Mouse (Mus musculus): ENCODE measurements at regions not wholly inside any gene's neighbourhood (a gene's known extent, or its start where the extent isn't known, plus 50 kb on each side); places are given as distances from the start of the nearest gene placed in this dataset.

DNA sequence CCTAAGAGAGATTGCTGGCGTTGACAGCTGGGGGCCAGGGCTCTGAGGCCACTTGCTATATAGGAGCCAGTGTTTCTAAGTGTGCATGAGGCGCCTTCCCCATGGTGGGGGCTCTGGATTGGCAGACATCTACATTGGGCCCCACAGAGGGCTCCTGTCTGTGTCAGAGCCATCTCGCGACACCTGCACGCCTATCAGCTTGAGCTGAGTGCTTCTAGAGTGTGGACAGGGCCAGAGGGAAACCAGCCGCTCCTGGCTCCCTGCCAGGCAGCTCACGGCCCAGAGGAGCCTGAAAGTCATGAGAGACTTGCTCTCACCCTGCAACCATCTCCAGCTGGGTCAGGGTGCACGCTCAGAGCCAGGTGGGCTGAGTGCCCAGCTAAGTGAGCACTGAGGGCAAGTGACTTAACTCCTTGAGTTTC is 85.1 kb upstream of the Lclat1 start:
- Histone ChIP-seq H3K9ac (no peak overlapping the region), H3K9me3 (replicated peaks) (no peaks in the 10 kb centered on the region), H3K27me3 (replicated peaks) (no peaks in the 10 kb centered on the region), H3K36me3 (no peaks in the 10 kb centered on the region), H3K27ac (ENCODE audit: poor library complexity, severe bottlenecking) (peak overlapping the region; percentile 91), H3K4me1 (replicated peaks) (peaks cover 34% of the 10 kb centered on the region), H3K4me3 (no peak overlapping the region), H3K4me2 (0 out of 2 replicates have a peak overlapping the region, but pooled peaks have one; percentile 14)
- 14% methylated on average over 8 of the region's 8 CpGs for WGBS
- ATAC-seq (ENCODE audit: insufficient number of reproducible peaks, low FRiP score): peak; percentile 97

DNA sequence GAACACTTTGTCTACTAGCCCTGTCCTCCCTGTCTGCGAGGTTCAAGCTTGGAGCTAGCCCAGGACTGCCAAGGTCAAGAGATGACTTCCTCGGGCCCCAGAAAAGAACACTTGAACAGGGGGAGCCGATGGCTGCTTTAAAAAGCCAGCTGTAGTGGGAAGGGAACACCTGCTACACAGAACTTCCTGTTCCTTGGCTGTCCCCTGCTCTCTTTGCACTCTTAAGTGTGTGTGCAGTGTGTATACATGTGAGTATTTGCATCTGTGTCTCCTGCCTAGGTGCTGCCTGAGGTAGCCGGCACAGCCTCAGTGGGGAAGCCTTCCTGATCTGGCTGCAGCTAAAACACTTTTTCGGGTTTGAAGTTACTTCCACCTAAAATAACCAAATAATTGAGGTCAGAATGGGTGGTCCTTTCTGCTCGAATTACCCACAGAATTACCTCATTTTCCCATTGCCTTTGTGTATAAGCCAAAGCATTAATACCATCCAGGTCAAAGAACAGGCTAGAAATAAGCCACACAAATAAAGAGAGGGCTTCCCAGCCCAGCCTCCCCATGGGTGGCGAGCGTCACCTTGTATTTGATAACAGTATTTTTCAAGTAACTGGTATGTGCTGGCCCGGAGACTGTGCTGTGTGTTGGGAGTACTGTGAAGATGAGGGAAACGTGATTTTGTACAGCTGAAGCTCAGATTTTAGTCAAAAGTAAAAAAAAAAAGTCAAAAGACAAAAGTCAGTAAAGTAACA is 84.2 kb upstream of the Lclat1 start:
- Histone ChIP-seq H3K4me3 (no peak overlapping the region), H3K9me3 (replicated peaks) (no peaks in the 10 kb centered on the region), H3K27me3 (replicated peaks) (no peaks in the 10 kb centered on the region), H3K27ac (ENCODE audit: poor library complexity, severe bottlenecking) (peak overlapping the region; percentile 91), H3K4me2 (no peak overlapping the region), H3K9ac (peak overlapping the region; percentile 42; the same call in 1 of the 2 replicates), H3K4me1 (replicated peaks) (peaks cover 35% of the 10 kb centered on the region), H3K36me3 (no peaks in the 10 kb centered on the region)
- no peak for ATAC-seq (ENCODE audit: insufficient number of reproducible peaks, low FRiP score)
- 39% methylated on average over 10 of the region's 10 CpGs for WGBS

DNA sequence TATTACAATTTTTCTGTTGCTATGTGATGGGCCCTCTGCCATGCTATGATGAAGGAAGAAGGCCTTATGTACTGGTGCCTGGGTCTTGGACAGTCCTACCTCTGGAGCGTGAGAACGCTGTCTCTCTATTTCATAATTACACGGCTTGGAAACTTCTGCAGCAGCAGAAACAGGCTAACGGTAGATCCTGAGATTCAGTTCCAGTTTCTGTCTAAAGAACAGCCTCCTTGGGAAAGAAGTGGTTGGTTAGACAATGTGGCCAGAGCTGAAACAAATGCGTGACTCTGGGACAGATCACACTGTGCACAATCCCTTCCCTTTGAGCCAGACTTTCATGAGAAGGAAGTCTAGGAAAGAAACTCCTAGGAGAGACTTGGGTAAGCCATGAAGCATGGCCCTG is 80.7 kb upstream of the Lclat1 start:
- WGBS: 90% methylated on average over 5 of the region's 5 CpGs
- no peaks in the 10 kb centered on the region for H3K36me3 ChIP-seq
- no peak overlapping the region for H3K4me2 ChIP-seq
- ATAC-seq (ENCODE audit: insufficient number of reproducible peaks, low FRiP score): no peak
- peaks cover 34% of the 10 kb centered on the region for H3K4me1 ChIP-seq (replicated peaks)
- H3K9me3 ChIP-seq (replicated peaks): no peaks in the 10 kb centered on the region
- no peak overlapping the region for H3K27ac ChIP-seq (ENCODE audit: poor library complexity, severe bottlenecking)
- no peak overlapping the region for H3K9ac ChIP-seq
- no peaks in the 10 kb centered on the region for H3K27me3 ChIP-seq (replicated peaks)
- no peak overlapping the region for H3K4me3 ChIP-seq

DNA sequence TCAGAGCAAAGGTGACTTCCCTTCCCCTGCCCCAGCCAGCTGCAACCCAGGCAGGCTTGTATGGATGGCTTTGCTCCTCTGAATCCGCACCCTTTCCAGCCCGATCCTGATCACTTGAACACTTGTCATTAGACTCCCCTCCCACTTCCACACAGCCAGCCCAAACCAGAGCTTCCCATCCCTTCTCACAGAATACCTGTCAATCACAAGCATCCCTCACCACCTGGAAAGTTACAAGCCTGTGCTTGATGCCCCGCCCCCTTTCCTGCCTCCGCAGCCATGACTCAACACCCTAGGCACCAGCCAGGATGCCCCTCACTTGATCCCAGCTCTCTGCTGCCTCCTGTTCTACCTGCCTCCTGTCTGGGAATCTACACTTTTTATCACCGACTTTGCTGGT is 76.0 kb upstream of the Lclat1 start:
- Histone ChIP-seq H3K4me1 (replicated peaks) (peaks cover 33% of the 10 kb centered on the region), H3K9me3 (replicated peaks) (no peaks in the 10 kb centered on the region), H3K9ac (no peak overlapping the region), H3K4me3 (no peak overlapping the region), H3K36me3 (no peaks in the 10 kb centered on the region), H3K27ac (ENCODE audit: poor library complexity, severe bottlenecking) (no peak overlapping the region), H3K27me3 (replicated peaks) (peaks cover 4% of the 10 kb centered on the region; the same call in 1 of the 2 replicates), H3K4me2 (no peak overlapping the region)
- no peak for ATAC-seq (ENCODE audit: insufficient number of reproducible peaks, low FRiP score)
- WGBS: 61% methylated on average over 5 of the region's 5 CpGs

DNA sequence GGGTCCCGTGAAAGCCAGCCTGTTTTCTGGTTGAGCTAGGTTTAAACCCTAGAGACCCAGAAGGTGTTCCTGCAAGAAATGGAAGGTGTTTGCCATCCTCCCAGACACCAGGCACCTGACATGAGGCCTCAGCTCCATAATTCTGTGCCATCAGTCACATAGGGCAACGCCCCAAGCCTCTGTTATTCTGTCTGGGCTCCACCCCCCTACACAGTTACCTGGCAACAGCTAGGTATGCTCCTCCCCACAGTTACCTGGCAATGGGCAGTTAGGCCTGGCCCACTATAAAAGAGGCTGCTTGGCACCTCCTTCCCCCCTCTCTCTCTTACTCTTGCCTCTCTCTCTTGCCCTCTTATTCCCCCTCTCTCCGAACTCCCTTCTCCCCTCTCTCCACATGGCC is 75.5 kb upstream of the Lclat1 start:
- Histone ChIP-seq H3K27ac (ENCODE audit: poor library complexity, severe bottlenecking) (no peak overlapping the region), H3K4me1 (replicated peaks) (peaks cover 39% of the 10 kb centered on the region), H3K4me3 (no peak overlapping the region), H3K9ac (no peak overlapping the region), H3K4me2 (no peak overlapping the region), H3K27me3 (replicated peaks) (peaks cover 4% of the 10 kb centered on the region; the same call in 1 of the 2 replicates), H3K9me3 (replicated peaks) (no peaks in the 10 kb centered on the region), H3K36me3 (no peaks in the 10 kb centered on the region)
- ATAC-seq (ENCODE audit: insufficient number of reproducible peaks, low FRiP score): no peak
- 82% methylated on average over 3 of the region's 3 CpGs for WGBS

DNA sequence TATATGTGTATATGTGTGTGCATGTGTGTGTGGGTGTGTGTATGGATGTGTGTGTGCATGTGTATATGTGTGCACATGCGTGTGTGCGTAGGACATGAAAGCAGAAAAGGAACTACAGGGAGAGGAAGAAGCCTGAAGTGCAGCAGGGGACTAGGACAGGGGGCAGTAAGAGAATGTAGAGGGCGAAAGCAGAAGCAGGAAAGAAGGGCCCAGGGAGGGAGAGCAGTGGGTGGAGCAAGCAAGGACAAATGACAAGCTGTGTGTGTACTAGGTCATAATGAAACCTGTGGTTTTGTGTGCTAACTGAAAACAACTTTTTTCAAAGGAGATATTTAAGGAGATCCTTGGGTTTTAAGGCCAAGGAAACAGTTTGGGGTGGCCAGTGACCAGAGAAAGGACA is 73.4 kb upstream of the Lclat1 start:
- H3K27ac ChIP-seq (ENCODE audit: poor library complexity, severe bottlenecking): no peak overlapping the region
- 76% methylated on average over 3 of the region's 3 CpGs for WGBS
- H3K4me3 ChIP-seq: no peak overlapping the region
- no peak overlapping the region for H3K4me2 ChIP-seq
- H3K9me3 ChIP-seq (replicated peaks): no peaks in the 10 kb centered on the region
- no peak for ATAC-seq (ENCODE audit: insufficient number of reproducible peaks, low FRiP score)
- peaks cover 4% of the 10 kb centered on the region; the same call in 1 of the 2 replicates for H3K27me3 ChIP-seq (replicated peaks)
- H3K36me3 ChIP-seq: no peaks in the 10 kb centered on the region
- H3K4me1 ChIP-seq (replicated peaks): peaks cover 33% of the 10 kb centered on the region
- H3K9ac ChIP-seq: peak overlapping the region; percentile 27; the same call in 1 of the 2 replicates

DNA sequence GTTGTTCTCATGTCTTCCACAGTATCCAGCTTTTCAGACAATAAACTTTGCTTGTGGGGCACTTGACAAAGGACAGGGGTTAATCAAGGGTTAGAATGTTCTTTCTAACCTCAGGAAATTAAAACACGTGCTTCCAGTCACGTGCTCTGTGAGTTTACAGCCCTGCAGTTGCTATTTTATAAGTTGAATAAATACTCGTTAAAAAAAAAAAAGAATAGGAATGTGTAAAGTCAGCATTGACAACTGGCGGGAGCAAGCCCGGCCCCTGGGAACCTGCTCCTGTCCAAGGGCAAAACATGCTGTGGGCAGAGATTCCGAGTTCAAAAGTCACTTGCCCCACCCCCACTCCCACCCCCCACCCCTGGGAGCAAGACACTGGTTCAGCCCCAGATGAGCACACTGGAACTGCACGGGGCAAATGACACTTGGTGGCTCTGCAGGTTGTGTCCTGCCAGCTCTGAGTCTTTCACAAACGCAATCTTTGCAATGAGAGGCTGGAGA is 72.8 kb upstream of the Lclat1 start:
- Histone ChIP-seq H3K9ac (0 out of 2 replicates have a peak overlapping the region, but pooled peaks have one; percentile 27), H3K4me1 (replicated peaks) (peaks cover 30% of the 10 kb centered on the region), H3K27ac (ENCODE audit: poor library complexity, severe bottlenecking) (no peak overlapping the region), H3K36me3 (no peaks in the 10 kb centered on the region), H3K27me3 (replicated peaks) (peaks cover 4% of the 10 kb centered on the region; the same call in 1 of the 2 replicates), H3K4me3 (no peak overlapping the region), H3K9me3 (replicated peaks) (no peaks in the 10 kb centered on the region), H3K4me2 (no peak overlapping the region)
- no peak for ATAC-seq (ENCODE audit: insufficient number of reproducible peaks, low FRiP score)
- WGBS: 43% methylated on average over 8 of the region's 8 CpGs

DNA sequence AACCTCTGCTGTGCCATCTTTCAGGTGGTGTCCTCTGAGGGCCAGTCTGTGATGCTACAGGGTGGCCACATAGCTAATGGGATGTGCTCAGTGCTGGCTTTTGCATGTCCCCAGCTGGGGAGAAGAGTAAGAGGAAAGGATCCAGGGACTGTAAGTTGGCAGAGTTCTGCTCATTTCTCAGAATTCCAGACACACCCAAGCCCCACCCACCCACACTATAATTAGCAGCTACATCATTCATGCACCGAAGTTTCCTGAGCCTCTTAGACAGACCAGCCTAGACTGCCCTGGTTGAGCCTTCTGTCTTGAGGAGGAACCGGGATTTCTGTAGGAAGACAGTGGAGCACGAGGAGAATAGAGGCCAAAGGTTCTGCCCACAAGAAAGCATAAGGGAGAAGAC is 70.9 kb upstream of the Lclat1 start:
- Histone ChIP-seq H3K4me3 (no peak overlapping the region), H3K4me1 (replicated peaks) (peaks cover 26% of the 10 kb centered on the region), H3K9me3 (replicated peaks) (no peaks in the 10 kb centered on the region), H3K9ac (no peak overlapping the region), H3K27me3 (replicated peaks) (peaks cover 4% of the 10 kb centered on the region; the same call in 1 of the 2 replicates), H3K36me3 (no peaks in the 10 kb centered on the region), H3K27ac (ENCODE audit: poor library complexity, severe bottlenecking) (peak overlapping the region; percentile 34; the same call in 1 of the 2 replicates), H3K4me2 (no peak overlapping the region)
- peak; percentile 19; the same call in 1 of the 2 replicates for ATAC-seq (ENCODE audit: insufficient number of reproducible peaks, low FRiP score)
- WGBS: 42% methylated on average over 3 of the region's 3 CpGs

DNA sequence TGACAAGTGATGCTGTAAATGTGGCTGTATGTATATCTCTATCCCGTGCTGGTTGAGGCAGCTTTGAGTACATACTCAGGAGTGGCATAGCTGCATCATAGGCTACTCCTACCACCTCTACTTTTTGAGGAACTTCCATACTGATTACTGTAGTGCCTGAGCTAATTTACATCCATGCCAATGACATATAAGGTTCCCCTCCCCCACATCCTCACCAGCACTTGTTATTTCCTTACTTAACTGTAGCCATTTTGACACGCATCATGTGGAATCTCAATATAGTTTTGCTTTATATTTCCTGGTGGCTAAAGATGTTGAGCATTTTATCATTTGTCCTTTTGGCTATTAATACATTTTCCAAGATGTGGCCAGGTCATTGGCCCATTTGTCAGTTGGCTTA is 69.2 kb upstream of the Lclat1 start:
- Histone ChIP-seq H3K27ac (ENCODE audit: poor library complexity, severe bottlenecking) (no peak overlapping the region), H3K4me3 (no peak overlapping the region), H3K4me2 (no peak overlapping the region), H3K9me3 (replicated peaks) (no peaks in the 10 kb centered on the region), H3K27me3 (replicated peaks) (no peaks in the 10 kb centered on the region), H3K4me1 (replicated peaks) (peaks cover 24% of the 10 kb centered on the region), H3K36me3 (no peaks in the 10 kb centered on the region), H3K9ac (no peak overlapping the region)
- WGBS: 81% methylated on average over 2 of the region's 2 CpGs
- no peak for ATAC-seq (ENCODE audit: insufficient number of reproducible peaks, low FRiP score)

DNA sequence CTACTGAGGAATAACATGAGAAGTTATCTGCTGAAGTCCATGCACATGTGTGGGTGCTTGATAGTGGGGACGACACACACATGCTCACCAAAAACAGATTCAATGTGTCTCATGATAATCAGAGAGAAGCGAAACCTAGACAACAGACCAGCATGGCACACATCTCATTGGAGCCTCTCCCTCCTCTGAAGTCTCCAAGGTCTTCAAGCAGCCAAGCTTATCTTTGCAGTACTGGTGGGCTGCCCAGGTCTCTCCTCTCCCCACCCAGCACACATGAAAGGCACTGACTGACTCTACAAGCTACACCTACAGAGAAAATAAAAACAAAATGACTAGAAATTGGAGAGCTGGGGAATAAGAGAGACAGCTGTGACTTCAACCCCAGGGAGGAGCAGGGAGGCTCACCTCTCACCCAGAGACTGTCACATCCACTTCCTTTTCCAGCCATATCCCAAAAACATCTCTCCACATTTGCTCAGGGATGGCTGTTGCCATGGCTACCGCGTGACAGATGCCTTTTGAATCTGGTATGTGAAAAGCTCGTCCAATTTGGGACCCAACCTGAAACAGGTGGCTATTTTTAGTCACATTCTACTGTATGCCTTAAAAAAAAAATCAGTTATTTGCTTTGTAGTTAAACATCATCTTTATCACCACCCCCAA is 62.7 kb upstream of the Lclat1 start:
- Histone ChIP-seq H3K4me2 (no peak overlapping the region), H3K4me3 (no peak overlapping the region), H3K27me3 (replicated peaks) (no peaks in the 10 kb centered on the region), H3K4me1 (replicated peaks) (no peaks in the 10 kb centered on the region), H3K36me3 (no peaks in the 10 kb centered on the region), H3K27ac (ENCODE audit: poor library complexity, severe bottlenecking) (no peak overlapping the region), H3K9me3 (replicated peaks) (no peaks in the 10 kb centered on the region), H3K9ac (no peak overlapping the region)
- no peak for ATAC-seq (ENCODE audit: insufficient number of reproducible peaks, low FRiP score)
- 60% methylated on average over 5 of the region's 5 CpGs for WGBS

DNA sequence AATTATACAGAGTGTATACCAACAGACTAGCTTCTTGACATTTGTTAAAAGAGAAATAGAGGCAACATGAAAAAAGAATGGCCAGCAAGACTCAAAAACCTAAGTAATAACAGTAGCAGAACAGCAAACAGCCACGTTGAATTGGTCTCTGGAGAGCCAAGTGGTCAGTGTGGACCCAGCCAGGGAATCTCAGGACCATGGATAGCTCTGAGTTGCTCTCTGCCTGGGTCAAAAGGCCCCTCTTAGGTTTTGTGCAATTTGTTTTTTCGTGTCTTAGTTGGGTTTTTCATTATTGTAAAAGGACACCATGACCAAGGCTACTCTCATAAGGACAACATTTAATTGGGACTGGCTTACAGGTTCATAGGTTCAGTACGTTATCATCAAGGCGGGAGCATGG is 60.8 kb upstream of the Lclat1 start:
- Histone ChIP-seq H3K9ac (no peak overlapping the region), H3K36me3 (no peaks in the 10 kb centered on the region), H3K4me3 (no peak overlapping the region), H3K9me3 (replicated peaks) (no peaks in the 10 kb centered on the region), H3K4me2 (no peak overlapping the region), H3K27me3 (replicated peaks) (no peaks in the 10 kb centered on the region), H3K27ac (ENCODE audit: poor library complexity, severe bottlenecking) (no peak overlapping the region), H3K4me1 (replicated peaks) (no peaks in the 10 kb centered on the region)
- WGBS: 57% methylated on average over 4 of the region's 4 CpGs
- no peak for ATAC-seq (ENCODE audit: insufficient number of reproducible peaks, low FRiP score)

All from heart, embryonic 12.5 days (tissue).